Mouse (Mus musculus) liver, embryonic 14.5 days (tissue): Measurements from ENCODE around the gene Ptp4a2.

ENCODE experiments used
- CTCF ChIP-seq: IDR thresholded peaks from 2 replicates; pipeline ENCODE4 v1.5.1; 2016; ENCODE audit warnings: antibody characterized with exemption, low read depth, control low read depth
- EP300 ChIP-seq: IDR thresholded peaks from 2 replicates; pipeline ENCODE4 v1.6.1; 2016; ENCODE audit warnings: antibody characterized with exemption, low read depth

DNA sequence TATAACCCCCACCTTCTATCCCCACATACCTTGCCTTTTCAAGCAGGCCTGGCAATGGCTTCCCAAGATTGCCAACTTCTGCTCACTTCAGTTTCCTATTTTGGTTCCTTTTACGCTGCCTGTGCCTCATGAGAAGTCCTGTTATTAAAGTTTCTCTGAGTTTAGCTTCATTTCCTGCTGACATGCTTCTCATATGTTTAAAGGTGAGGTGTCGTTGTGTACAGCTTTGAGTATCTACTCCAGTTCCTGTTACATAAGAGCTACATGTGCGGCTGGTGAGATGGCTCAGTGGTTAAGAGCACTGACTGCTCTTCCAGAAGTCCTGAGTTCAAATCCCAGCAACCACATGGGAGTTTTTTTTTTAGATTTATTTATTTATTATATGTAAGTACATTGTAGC is 45.7 kb upstream of the Ptp4a2 start:
- no peak for TF ChIP-seq CTCF
- TF ChIP-seq EP300: no peak
